Mouse (Mus musculus) adrenal gland (tissue): Measurements from ENCODE around the gene Gm4064.
"Not testable (repeated sequence)": the region's sequence is repeated elsewhere in the genome, so short reads cannot be mapped to it uniquely, and the experiment has no call there.

Experiments used
- intact Hi-C: fragments of 180-260 bp; cut with DNase I; formaldehyde crosslinking; loops from one replicate; pipeline ENCODE4 v1.15.1; 2025
- long read RNA-seq, 2 experiments: library from polyadenylated mRNA; unstranded; transcript quantifications; one replicate each; pipeline ENCODE4 v2.0.0; 2020; ENCODE audit warnings: borderline replicate concordance in 1 of 2; ENCODE audit not compliant: insufficient replicate concordance in 1 of 2

Gene Gm4064
- long read RNA-seq, experiment 1 = 0 reads
- long read RNA-seq, experiment 2 = 0 reads

GRCm38 (mm10) chrY:2796105-2796504 lies at the start of gene Gm4064:
Gm4064 (minus strand) TSS chrY:2796205.
- intact Hi-C loops = not testable (repeated sequence)

- intact Hi-C loops = not testable (repeated sequence)
Measured at GRCm38 (mm10) chrY:2830380-2830779, 34.4 kb upstream of the Gm4064 start, which contains the start of the genes Rbmy and Gm10256. Rbmy (plus strand) TSS chrY:2830680. Gm10256 (plus strand) TSS chrY:2830699.
